Mouse (Mus musculus): ENCODE data around the gene 1700023F06Rik. TPM values are rescaled to one million over a fixed set of nuclear protein-coding genes. Genes with fewer than 3 reads are reported as not detected.

Gene 1700023F06Rik
- polyA plus RNA-seq (2012; rRNA removed): 0.41 and 0.50 TPM in 2 replicates

DNA sequence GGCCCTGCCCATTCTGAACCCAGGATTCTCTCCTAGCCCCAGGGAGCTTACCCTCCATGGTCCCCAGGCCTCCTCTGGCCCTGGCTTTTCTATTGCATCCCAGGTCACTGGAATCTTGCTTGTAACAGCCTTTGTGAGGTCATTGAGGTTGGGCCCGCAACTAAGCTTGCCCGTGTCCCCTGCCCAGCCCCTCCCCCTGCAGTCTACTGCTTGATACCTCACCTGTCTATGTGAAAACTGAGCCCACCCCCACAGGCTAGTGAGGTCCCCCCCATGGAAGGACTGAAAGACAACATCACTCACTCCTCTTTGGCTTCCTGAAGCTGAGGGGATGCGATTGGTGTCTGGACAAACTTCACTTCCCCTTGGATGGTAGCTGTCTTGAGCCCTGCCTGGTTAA is at the start of gene 1700023F06Rik:
Gene 1700023F06Rik, minus strand, starts transcription at position 101 of the 400 bp plus-strand sequence.
- 96% methylated on average over 3 of the region's 3 CpGs for WGBS
- no peaks in the 10 kb centered on the region for H3K4me1 ChIP-seq (ENCODE audit: control insufficient read depth, insufficient read depth, low read length)
- no peak within 1 kb of the TSS for H3K4me3 ChIP-seq (replicated peaks; ENCODE audit: extremely low read depth, low read depth, low read length)
- no peak for DNase-seq
- no peak for TF ChIP-seq CTCF (IDR thresholded peaks at IDR 0.05; ENCODE audit: insufficient read depth, low read length)
- no peak for TF ChIP-seq POLR2A (IDR thresholded peaks at IDR 0.05; ENCODE audit: borderline replicate concordance, extremely low read depth, low read depth, low read length)

DNA sequence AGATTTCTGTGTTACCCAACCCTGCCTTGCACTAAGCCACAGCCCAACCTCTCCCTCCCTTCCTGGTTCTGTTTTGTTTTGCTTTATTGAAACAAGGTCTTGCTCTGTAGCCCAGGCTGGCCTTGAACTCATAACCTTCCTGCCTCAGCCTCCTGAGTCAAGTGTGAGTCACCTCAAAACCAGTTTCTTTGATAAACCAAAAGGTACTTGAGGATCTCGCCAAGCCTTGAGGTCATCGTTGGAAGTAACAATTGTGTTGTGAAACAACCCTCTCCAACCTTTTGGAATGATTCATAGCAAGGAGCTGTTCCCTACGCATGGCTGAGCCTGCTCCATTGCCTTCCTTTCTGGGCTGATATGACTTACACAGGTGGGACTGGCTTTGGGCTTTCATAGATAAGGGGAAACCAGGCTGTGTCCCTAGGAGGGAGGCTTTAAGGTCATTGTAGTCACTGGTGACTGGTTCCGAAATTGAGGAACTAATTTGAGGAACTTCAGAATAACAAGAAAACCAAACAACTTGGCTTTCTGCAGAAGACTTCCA is 49.7 kb upstream of the 1700023F06Rik start:
- Histone ChIP-seq H3K4me3 (replicated peaks; ENCODE audit: extremely low read depth, low read depth, low read length) (no peak overlapping the region), H3K4me1 (ENCODE audit: control insufficient read depth, insufficient read depth, low read length) (peaks cover 18% of the 10 kb centered on the region)
- no peak for TF ChIP-seq POLR2A (IDR thresholded peaks at IDR 0.05; ENCODE audit: borderline replicate concordance, extremely low read depth, low read depth, low read length)
- 55% methylated on average over 4 of the region's 4 CpGs for WGBS
- DNase-seq: no peak

- TF ChIP-seq POLR2A (IDR thresholded peaks at IDR 0.05; ENCODE audit: borderline replicate concordance, extremely low read depth, low read depth, low read length): no peak
- no peak for TF ChIP-seq CTCF (IDR thresholded peaks at IDR 0.05; ENCODE audit: insufficient read depth, low read length)
- no peak for DNase-seq
These were observed 45.2 kb upstream of the 1700023F06Rik start for GRCm38 (mm10) chr11:103253605-103254004.

DNA sequence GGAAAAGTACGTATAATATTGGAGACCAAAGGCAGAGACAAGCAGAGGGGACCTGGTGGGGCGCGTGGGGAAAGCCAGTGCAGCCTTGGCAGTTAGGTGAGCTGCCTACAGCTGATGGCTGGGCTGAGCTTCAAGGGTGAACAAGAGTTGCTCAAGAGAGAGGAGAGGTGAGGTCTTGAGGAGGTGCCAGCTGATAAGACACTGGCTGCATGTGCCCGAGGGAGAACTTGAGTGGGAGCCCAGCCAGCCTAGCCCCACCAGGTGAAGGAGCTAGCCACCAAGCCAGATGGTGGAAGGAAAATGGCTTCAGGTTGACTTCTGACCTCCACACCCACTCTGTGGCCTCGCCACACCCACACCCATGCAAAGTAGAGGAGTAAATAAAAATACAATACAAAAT is 44.0 kb upstream of the 1700023F06Rik start:
- TF ChIP-seq POLR2A (IDR thresholded peaks at IDR 0.05; ENCODE audit: borderline replicate concordance, extremely low read depth, low read depth, low read length): no peak
- no peak for TF ChIP-seq CTCF (IDR thresholded peaks at IDR 0.05; ENCODE audit: insufficient read depth, low read length)
- WGBS: 60% methylated on average over 5 of the region's 5 CpGs
- peaks cover 19% of the 10 kb centered on the region for H3K4me1 ChIP-seq (ENCODE audit: control insufficient read depth, insufficient read depth, low read length)
- DNase-seq: no peak
- H3K4me3 ChIP-seq (replicated peaks; ENCODE audit: extremely low read depth, low read depth, low read length): no peak overlapping the region

More at GRCm38 (mm10) chr11:103253605-103254004, 45.2 kb upstream of the 1700023F06Rik start:
- Histone ChIP-seq H3K4me3 (replicated peaks; ENCODE audit: extremely low read depth, low read depth, low read length) (no peak overlapping the region), H3K4me1 (ENCODE audit: control insufficient read depth, insufficient read depth, low read length) (peaks cover 14% of the 10 kb centered on the region)
- 71% methylated on average over 5 of the region's 5 CpGs for WGBS

DNA sequence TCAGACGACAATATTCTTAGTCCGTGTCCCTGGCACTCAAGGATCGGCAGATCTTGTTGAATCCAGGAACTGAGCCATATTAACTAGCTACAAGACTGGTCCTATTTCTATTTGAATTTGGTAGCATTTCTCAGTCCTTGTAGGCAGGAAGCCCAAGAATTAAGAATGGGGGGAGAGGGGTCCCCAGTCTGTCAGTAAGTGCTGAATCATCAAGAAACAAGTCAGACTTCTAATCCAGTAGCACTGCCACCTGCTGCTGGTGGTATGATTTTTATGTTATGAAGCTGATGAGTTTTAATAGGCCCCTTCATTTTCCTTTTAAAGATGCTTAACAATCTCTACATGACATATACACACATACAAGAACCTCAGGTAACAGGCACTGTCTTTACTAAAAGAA is 42.0 kb upstream of the 1700023F06Rik start:
- DNase-seq: no peak
- Histone ChIP-seq H3K4me3 (replicated peaks; ENCODE audit: extremely low read depth, low read depth, low read length) (no peak overlapping the region), H3K4me1 (ENCODE audit: control insufficient read depth, insufficient read depth, low read length) (peaks cover 31% of the 10 kb centered on the region)
- no peak for TF ChIP-seq CTCF (IDR thresholded peaks at IDR 0.05; ENCODE audit: insufficient read depth, low read length)
- 85% methylated on average over 3 of the region's 3 CpGs for WGBS

- no peak for DNase-seq
- peaks cover 31% of the 10 kb centered on the region for H3K4me1 ChIP-seq (ENCODE audit: control insufficient read depth, insufficient read depth, low read length)
- WGBS: 57% methylated on average over 6 of the region's 6 CpGs
- TF ChIP-seq POLR2A (IDR thresholded peaks at IDR 0.05; ENCODE audit: borderline replicate concordance, extremely low read depth, low read depth, low read length) (no peak), CTCF (IDR thresholded peaks at IDR 0.05; ENCODE audit: insufficient read depth, low read length) (no peak)
- no peak overlapping the region for H3K4me3 ChIP-seq (replicated peaks; ENCODE audit: extremely low read depth, low read depth, low read length)
These were observed 41.2 kb upstream of the 1700023F06Rik start for GRCm38 (mm10) chr11:103249509-103249908.

DNA sequence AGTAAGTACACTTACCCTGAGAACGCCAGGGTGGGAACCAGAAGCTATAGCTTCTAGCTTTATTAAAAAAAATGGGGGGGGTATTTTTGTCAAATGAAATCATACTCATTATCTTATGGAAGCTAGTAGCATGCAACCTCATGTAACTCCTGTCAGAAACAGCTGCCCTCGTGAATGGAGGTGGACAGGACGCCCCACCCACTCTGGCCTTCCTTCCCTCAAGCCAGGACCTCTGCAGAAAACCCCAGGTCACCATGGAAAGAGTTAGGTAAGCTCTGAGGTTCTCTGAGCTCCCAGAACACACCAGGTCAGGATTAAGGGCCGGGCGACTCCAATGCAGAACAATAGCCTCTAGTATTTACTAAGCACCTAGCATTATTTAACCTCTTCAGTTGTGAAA is 40.5 kb upstream of the 1700023F06Rik start:
- 46% methylated on average over 5 of the region's 5 CpGs for WGBS
- Histone ChIP-seq H3K4me1 (ENCODE audit: control insufficient read depth, insufficient read depth, low read length) (peaks cover 32% of the 10 kb centered on the region), H3K4me3 (replicated peaks; ENCODE audit: extremely low read depth, low read depth, low read length) (no peak overlapping the region)
- no peak for DNase-seq
- TF ChIP-seq POLR2A (IDR thresholded peaks at IDR 0.05; ENCODE audit: borderline replicate concordance, extremely low read depth, low read depth, low read length) (no peak), CTCF (IDR thresholded peaks at IDR 0.05; ENCODE audit: insufficient read depth, low read length) (no peak)

DNA sequence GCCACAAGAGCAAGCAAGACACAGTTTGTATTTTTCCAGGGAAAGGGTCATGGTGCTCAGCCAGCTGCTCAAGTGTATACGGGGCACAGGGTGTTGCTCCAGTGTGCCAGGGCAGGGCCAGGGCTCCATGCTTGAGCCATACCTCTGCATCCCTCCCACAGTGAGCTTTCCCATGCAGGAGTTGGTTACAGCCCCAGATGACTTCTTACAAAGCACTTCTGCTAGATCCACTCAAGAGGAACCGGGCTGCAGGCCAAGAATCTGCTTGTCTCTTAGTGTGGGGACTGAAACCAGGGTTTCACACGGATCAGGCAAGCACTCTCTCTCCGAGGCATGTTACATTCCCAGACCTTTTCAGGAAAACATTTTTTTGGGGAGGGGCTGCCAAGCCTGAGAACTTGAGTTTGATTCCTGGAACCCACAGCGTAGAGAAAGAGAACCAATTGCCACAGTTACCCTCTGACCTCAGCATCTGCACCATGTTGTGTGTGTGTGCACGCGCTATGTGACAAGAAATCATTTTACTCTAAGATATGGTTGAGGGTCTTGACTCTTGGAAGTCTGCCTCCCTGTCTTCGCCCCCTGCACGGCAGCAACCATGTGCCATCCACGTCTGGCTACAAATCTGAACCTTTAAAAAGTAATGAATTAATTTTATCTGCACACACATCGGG is 39.3 kb upstream of the 1700023F06Rik start:
- WGBS: 55% methylated on average over 11 of the region's 11 CpGs
- peaks cover 28% of the 10 kb centered on the region for H3K4me1 ChIP-seq (ENCODE audit: control insufficient read depth, insufficient read depth, low read length)
- TF ChIP-seq POLR2A (IDR thresholded peaks at IDR 0.05; ENCODE audit: borderline replicate concordance, extremely low read depth, low read depth, low read length) (no peak), CTCF (IDR thresholded peaks at IDR 0.05; ENCODE audit: insufficient read depth, low read length) (no peak)
- H3K4me3 ChIP-seq (replicated peaks; ENCODE audit: extremely low read depth, low read depth, low read length): no peak overlapping the region
- DNase-seq: peak; percentile 84

GRCm38 (mm10) chr11:103246731-103247290 is 38.5 kb upstream of the 1700023F06Rik start:
- no peak for DNase-seq
- 28% methylated on average over 4 of the region's 4 CpGs for WGBS
- peaks cover 23% of the 10 kb centered on the region for H3K4me1 ChIP-seq (ENCODE audit: control insufficient read depth, insufficient read depth, low read length)

More at GRCm38 (mm10) chr11:103246731-103247290, 38.5 kb upstream of the 1700023F06Rik start:
- no peak overlapping the region for H3K4me3 ChIP-seq (replicated peaks; ENCODE audit: extremely low read depth, low read depth, low read length)
- TF ChIP-seq CTCF (IDR thresholded peaks at IDR 0.05; ENCODE audit: insufficient read depth, low read length): no peak
- TF ChIP-seq POLR2A (IDR thresholded peaks at IDR 0.05; ENCODE audit: borderline replicate concordance, extremely low read depth, low read depth, low read length): no peak

Data from lung, adult 2 months (tissue).